In the genomic region with DNA sequence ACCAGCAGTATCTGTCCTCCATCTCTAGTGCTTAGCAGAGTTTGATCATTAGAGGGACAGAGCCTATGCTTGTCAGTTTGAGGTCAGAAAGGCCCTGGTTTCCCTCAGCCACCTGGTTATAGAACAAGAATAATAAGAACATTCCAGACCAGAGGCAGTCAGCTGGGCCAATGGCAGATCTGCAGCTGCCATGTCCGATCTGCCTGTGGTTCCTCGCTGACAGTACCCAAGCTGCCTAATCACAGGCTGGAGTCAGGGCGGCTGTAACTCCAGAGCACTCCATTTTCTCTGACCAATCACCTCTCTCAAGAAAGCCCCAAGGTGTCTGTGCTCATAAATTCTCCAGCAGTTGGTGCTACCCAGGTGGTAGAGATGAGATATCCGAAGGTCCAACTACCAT, we compare ENCODE assay signal across 22 mouse cellular contexts. TPM values are rescaled to one million over a fixed set of nuclear protein-coding genes. Genes with fewer than 3 reads are reported as not detected.
A peak's percentile ranks its signal among the peaks of the same experiment; 100 is the strongest.
DNase-seq lines count a peak whose midpoint lies in the region; ATAC-seq and TF ChIP-seq lines count a peak whose summit lies in the region.
"Had no signal": no experiment of that assay in that cellular context is flagged by ENCODE, and none has a peak within 500 bp of the region (broad histone marks: within the 10 kb centered on the region; RNA-seq: fewer than 3 reads in every experiment).

No protein-coding gene starts in this region.

- TF ChIP-seq EP300 in CH12.LX (IDR thresholded peaks at IDR 0.05; ENCODE audit: low read length): no peak

- WGBS in liver, embryonic 12.5 days (ENCODE audit: insufficient replicate concordance): 46% methylated on average over 4 of the region's 4 CpGs
- WGBS in intestine, embryonic 16.5 days: 79% methylated on average over 4 of the region's 4 CpGs

- H3K36me3 ChIP-seq in CH12.LX (replicated peaks in 1 of 2; ENCODE audit: control insufficient read depth in 1 of 2, insufficient read depth in 1 of 2, low read length in 1 of 2): no peaks in the 10 kb centered on the region
- H3K36me3 ChIP-seq in liver, embryonic 12.5 days: no peaks in the 10 kb centered on the region
- H3K36me3 ChIP-seq in intestine, embryonic 16.5 days (ENCODE audit: control insufficient read depth, insufficient read depth, low read length): no peaks in the 10 kb centered on the region
- H3K36me3 ChIP-seq: embryonic facial prominence, embryonic 12.5 days; limb, embryonic 12.5 days; lung, embryonic 15.5 days; neural tube, embryonic 13.5 days had no signal

- peak overlapping the region; percentile 16 for H3K27ac ChIP-seq in CH12.LX (ENCODE audit: insufficient read depth, low read depth)
- H3K27ac ChIP-seq in liver, embryonic 12.5 days: peak overlapping the region; percentile 57
- H3K27ac ChIP-seq in gastrocnemius, adult 2 months: no peak overlapping the region
- H3K27ac ChIP-seq in intestine, embryonic 16.5 days (ENCODE audit: low read length): no peak overlapping the region
- H3K27ac ChIP-seq: embryonic facial prominence, embryonic 12.5 days; limb, embryonic 12.5 days; lung, embryonic 15.5 days; neural tube, embryonic 13.5 days had no signal

- DNase-seq in A20 (ENCODE audit: low read depth, low spot score) (peak; percentile 43), CH12.LX (ENCODE audit: extremely low read depth) (no peak)
- no peak for DNase-seq in gastrocnemius, adult 2 months
- no peak for DNase-seq in frontal cortex, postnatal 10 days (ENCODE audit: low spot score in 2 of 2)
- DNase-seq: cerebellum, adult 18-20 months; heart, postnatal 36 days; kidney, adult 2 months; kidney, postnatal 36 days; layer of hippocampus, adult 9-11 months had no signal

- H3K4me1 ChIP-seq in CH12.LX (ENCODE audit: control insufficient read depth in 1 of 2, insufficient read depth in 2 of 2): peaks cover 41 to 91% of the 10 kb centered on the region in 2 experiments
- H3K4me1 ChIP-seq in liver, embryonic 12.5 days: peaks cover 32% of the 10 kb centered on the region
- no peaks in the 10 kb centered on the region for H3K4me1 ChIP-seq in intestine, embryonic 16.5 days (ENCODE audit: control insufficient read depth, insufficient read depth, low read length)
- H3K4me1 ChIP-seq: embryonic facial prominence, embryonic 12.5 days; lung, embryonic 15.5 days had no signal

- intact Hi-C loops in gastrocnemius, adult 2 months (cut with DNase I): no loop called here

- H3K4me3 ChIP-seq in CH12.LX (replicated peaks in 1 of 3; ENCODE audit: low read depth in 2 of 3, low read length in 2 of 3, poor library complexity in 1 of 3): no peak overlapping the region
- no peak overlapping the region for H3K4me3 ChIP-seq in liver, embryonic 12.5 days
- no peak overlapping the region for H3K4me3 ChIP-seq in gastrocnemius, adult 2 months
- no peak overlapping the region for H3K4me3 ChIP-seq in intestine, embryonic 16.5 days (ENCODE audit: low read length)
- H3K4me3 ChIP-seq: embryonic facial prominence, embryonic 12.5 days; limb, embryonic 12.5 days; lung, embryonic 15.5 days; neural tube, embryonic 13.5 days had no signal

- no peak overlapping the region for H3K9ac ChIP-seq in CH12.LX (ENCODE audit: insufficient read depth, low read depth)
- H3K9ac ChIP-seq in liver, embryonic 12.5 days: 0 out of 2 replicates have a peak overlapping the region, but pooled peaks have one; percentile 29
- H3K9ac ChIP-seq in intestine, embryonic 16.5 days (ENCODE audit: low read depth, low read length): no peak overlapping the region
- H3K9ac ChIP-seq: embryonic facial prominence, embryonic 12.5 days; limb, embryonic 12.5 days; lung, embryonic 15.5 days; neural tube, embryonic 13.5 days had no signal

- H3K27me3 ChIP-seq in CH12.LX (replicated peaks): no peaks in the 10 kb centered on the region
- no peaks in the 10 kb centered on the region for H3K27me3 ChIP-seq in liver, embryonic 12.5 days (replicated peaks)
- H3K27me3 ChIP-seq in intestine, embryonic 16.5 days (replicated peaks; ENCODE audit: control insufficient read depth, insufficient read depth, low read length): no peaks in the 10 kb centered on the region
- H3K27me3 ChIP-seq: embryonic facial prominence, embryonic 12.5 days; limb, embryonic 12.5 days; lung, embryonic 15.5 days; neural tube, embryonic 13.5 days had no signal

- ATAC-seq in liver, embryonic 12.5 days: peak; percentile 38
- ATAC-seq in megakaryocyte progenitor cell, adult 5-6 weeks (replicated peaks; ENCODE audit: poor library complexity): peak; percentile 15; the same call in 1 of the 2 replicates
- no peak for ATAC-seq in intestine, embryonic 16.5 days

- no peaks in the 10 kb centered on the region for H3K79me2 ChIP-seq in CH12.LX (replicated peaks; ENCODE audit: control insufficient read depth, extremely low read depth, insufficient read depth, poor library complexity, severe bottlenecking)

- in situ Hi-C loops in CH12.LX (cut with MboI; ENCODE audit: low pct_ligation_motif_present, low pct_unique_long_range_greater_than_20kb, low sequenced_read_pairs): no loop called here

- TF ChIP-seq RAD21 in CH12.LX (IDR thresholded peaks at IDR 0.05; ENCODE audit: low read depth, low read length): no peak

- H3K9me3 ChIP-seq in CH12.LX (replicated peaks; ENCODE audit: low read length): no peaks in the 10 kb centered on the region
- H3K9me3 ChIP-seq in liver, embryonic 12.5 days (replicated peaks): no peaks in the 10 kb centered on the region
- no peaks in the 10 kb centered on the region for H3K9me3 ChIP-seq in intestine, embryonic 16.5 days (ENCODE audit: control insufficient read depth, low read length)
- H3K9me3 ChIP-seq: embryonic facial prominence, embryonic 12.5 days; limb, embryonic 12.5 days; lung, embryonic 15.5 days; neural tube, embryonic 13.5 days had no signal

- TF ChIP-seq POLR2A in CH12.LX (IDR thresholded peaks at IDR 0.05; ENCODE audit: low read depth, low read length): no peak

- no peak for TF ChIP-seq CTCF in CH12.LX (conservative IDR thresholded peaks at IDR 0.05 in 1 of 2, IDR thresholded peaks at IDR 0.05 in 1 of 2; ENCODE audit: low read depth in 2 of 2, low read length in 2 of 2)
- TF ChIP-seq CTCF in gastrocnemius, adult 2 months (IDR thresholded peaks at IDR 0.05): no peak

- no peak overlapping the region for H3K4me2 ChIP-seq in CH12.LX (ENCODE audit: insufficient read depth, low read depth, poor library complexity, severe bottlenecking)
- peak overlapping the region; percentile 46; the same call in 1 of the 2 replicates for H3K4me2 ChIP-seq in liver, embryonic 12.5 days
- no peak overlapping the region for H3K4me2 ChIP-seq in intestine, embryonic 16.5 days (ENCODE audit: low read depth, low read length)
- H3K4me2 ChIP-seq: embryonic facial prominence, embryonic 12.5 days; heart, embryonic 11.5 days; limb, embryonic 12.5 days; lung, embryonic 15.5 days; neural tube, embryonic 13.5 days had no signal

- dilution Hi-C loops in CH12.LX (cut with MboI; ENCODE audit: extremely low pct_ligation_motif_present, extremely low pct_unique_long_range_greater_than_20kb, low sequenced_read_pairs): no loop called here

TF ChIP-seq in CH12.LX, 34 proteins besides CTCF, POLR2A, EP300 and RAD21:
- TF ChIP-seq ZC3H11A (IDR thresholded peaks at IDR 0.05; ENCODE audit: low read depth, low read length) (no peak), ZKSCAN1 (IDR thresholded peaks at IDR 0.05; ENCODE audit: borderline replicate concordance, low read depth, low read length) (no peak), USF1 (IDR thresholded peaks at IDR 0.05; ENCODE audit: low read depth, low read length) (no peak), MEF2A (IDR thresholded peaks at IDR 0.05; ENCODE audit: borderline replicate concordance, low read depth, low read length) (0 out of 2 replicates have a peak, but pooled peaks have one; percentile 26)

RNA-seq across cellular contexts. Expression of a gene that starts 27.2 kb away (rescaled TPM):
- 44.0 and 51.2 TPM in 2 replicates for total RNA-seq in CH12.LX (2012; rRNA removed)
- 27.8 and 33.1 TPM in 2 replicates for total RNA-seq in CH12.LX (2014; rRNA removed)
- polyA plus RNA-seq in CH12.LX (2012; ENCODE audit: insufficient read length, low read depth): 56.8 and 68.7 TPM in 2 replicates
- polyA plus RNA-seq in liver, embryonic 12.5 days (2016; fragmentation: Nextera tagmentation; extraction: Ambion mirVana): 59.1 and 61.0 TPM in 2 replicates
- 155 and 160 TPM in 2 replicates for total RNA-seq in megakaryocyte progenitor cell, adult 5-6 weeks (2015)
- 58.3 and 84.0 TPM in 2 replicates for total RNA-seq in megakaryocyte progenitor cell, adult 5-6 weeks (2017)
- total RNA-seq in gastrocnemius, adult 2 months (2021): under 1 TPM; 0.28 to 0.47 TPM
- polyA plus RNA-seq in intestine, embryonic 16.5 days (2015; fragmentation: Nextera tagmentation; extraction: Ambion mirVana): 1.5 and 1.9 TPM in 2 replicates

RNA-seq across cellular contexts. Expression of a gene that starts 30.0 kb away (rescaled TPM):
- total RNA-seq in CH12.LX (2012; rRNA removed) (not detected in 2 replicates), CH12.LX (2014; rRNA removed) (not detected in 2 replicates)
- not detected in 2 replicates for polyA plus RNA-seq in CH12.LX (2012; ENCODE audit: insufficient read length, low read depth)
- polyA plus RNA-seq in liver, embryonic 12.5 days (2016; fragmentation: Nextera tagmentation; extraction: Ambion mirVana): not detected in 2 replicates
- total RNA-seq in megakaryocyte progenitor cell, adult 5-6 weeks (2015): not detected in 2 replicates
- not detected in 2 replicates for total RNA-seq in megakaryocyte progenitor cell, adult 5-6 weeks (2017)
- total RNA-seq in gastrocnemius, adult 2 months (2021): not detected
- not detected in 2 replicates for polyA plus RNA-seq in intestine, embryonic 16.5 days (2015; fragmentation: Nextera tagmentation; extraction: Ambion mirVana)
- total RNA-seq: adrenal gland, postnatal 10 days; heart, postnatal 36 days; left cerebral cortex, adult 8-10 months; monocyte, adult 5-6 weeks had no signal
- polyA plus RNA-seq: embryonic facial prominence, embryonic 12.5 days; frontal cortex, adult 2 months; gonadal fat pad, adult 2 months; heart, embryonic 11.5 days; kidney, adult 2 months; limb, embryonic 12.5 days; lung, embryonic 15.5 days; neural tube, embryonic 13.5 days had no signal

Comparison
In these comparisons a context has a peak if more than half of its experiments do, and no peak if none do; other contexts are left out.
1. H3K27ac ChIP-seq: peak in CH12.LX (single experiment) and liver, embryonic 12.5 days (single experiment); none in gastrocnemius, adult 2 months (single experiment) and intestine, embryonic 16.5 days (single experiment).
2. RNA of a gene that starts 27.2 kb away (total RNA-seq): 58.3 to 160 TPM in megakaryocyte progenitor cell, adult 5-6 weeks and 27.8 to 51.2 TPM in CH12.LX; 0.28 to 0.47 TPM in gastrocnemius, adult 2 months; every median in the first group is over 10 times any median in the second.